Mouse (Mus musculus) thymus, postnatal 4 days (tissue): ENCODE results near the gene Ak9.
"Not testable (repeated sequence)": the region's sequence is repeated elsewhere in the genome, so short reads cannot be mapped to it uniquely, and the experiment has no call there.

Experiments used
- DNase-seq: peaks from one replicate; pipeline ENCODE4 v3.0.0; 2021

Ak9 gene

GRCm38 (mm10) chr10:41341346-41341745 lies 37.6 kb downstream of the Ak9 start:
- no peak for DNase-seq

GRCm38 (mm10) chr10:41365086-41365485 lies 61.3 kb downstream of the Ak9 start:
- no peak for DNase-seq

- peak; percentile 40 for DNase-seq
Measured at GRCm38 (mm10) chr10:41380466-41380865, 76.7 kb downstream of the Ak9 start.

- DNase-seq: peak; percentile 77
Measured at GRCm38 (mm10) chr10:41385506-41386221, 81.9 kb downstream of the Ak9 start.

- DNase-seq: no peak
Measured at GRCm38 (mm10) chr10:41393555-41393954, 89.8 kb downstream of the Ak9 start.

GRCm38 (mm10) chr10:41401097-41401496 lies 97.3 kb downstream of the Ak9 start:
- no peak for DNase-seq

- DNase-seq: no peak
Measured at GRCm38 (mm10) chr10:41403364-41403763, 99.6 kb downstream of the Ak9 start.

GRCm38 (mm10) chr10:41403893-41404612 lies 100.3 kb downstream of the Ak9 start:
- no peak for DNase-seq

- DNase-seq: not testable (repeated sequence)
Measured at GRCm38 (mm10) chr10:41410176-41410575, 106.4 kb downstream of the Ak9 start.

GRCm38 (mm10) chr10:41410821-41411220 lies 107.0 kb downstream of the Ak9 start:
- DNase-seq: not testable (repeated sequence)

- not testable (repeated sequence) for DNase-seq
Measured at GRCm38 (mm10) chr10:41413471-41413870, 109.7 kb downstream of the Ak9 start.

- not testable (repeated sequence) for DNase-seq
Measured at GRCm38 (mm10) chr10:41415368-41415767, 111.6 kb downstream of the Ak9 start.

- DNase-seq: no peak
Measured at GRCm38 (mm10) chr10:41420496-41421200, 116.9 kb downstream of the Ak9 start.

GRCm38 (mm10) chr10:41423681-41424080 lies 119.9 kb downstream of the Ak9 start:
- no peak for DNase-seq

GRCm38 (mm10) chr10:41426368-41426767 lies 122.6 kb downstream of the Ak9 start:
- no peak for DNase-seq

- DNase-seq: peak; percentile 72
Measured at GRCm38 (mm10) chr10:41434624-41435023, 130.8 kb downstream of the Ak9 start.

- DNase-seq: no peak
Measured at GRCm38 (mm10) chr10:41435141-41435540, 131.4 kb downstream of the Ak9 start.

GRCm38 (mm10) chr10:41448216-41448615 lies 144.4 kb downstream of the Ak9 start:
- DNase-seq: no peak

GRCm38 (mm10) chr10:41449684-41450083 lies 145.9 kb downstream of the Ak9 start:
- peak; percentile 43 for DNase-seq

GRCm38 (mm10) chr10:41450137-41450670 lies 146.4 kb downstream of the Ak9 start, which contains the start of gene Zbtb24:
TSS of gene Zbtb24 (plus strand) at chr10:41450383.
- DNase-seq: peak; percentile 98

GRCm38 (mm10) chr10:41450780-41451522 lies 147.2 kb downstream of the Ak9 start:
- DNase-seq: peak; percentile 10

- no peak for DNase-seq
Measured at GRCm38 (mm10) chr10:41451656-41452055, 147.9 kb downstream of the Ak9 start.

- no peak for DNase-seq
Measured at GRCm38 (mm10) chr10:41452791-41453190, 149.0 kb downstream of the Ak9 start.
